Mouse (Mus musculus) c-Kit-positive CD71-positive TER-119-positive erythroid progenitor cells, embryonic 14.5 days (primary cell): ENCODE results near the gene Ccdc159.

Experiments
- DNase-seq: peaks from one replicate; pipeline ENCODE4 v3.0.0-alpha.2; 2013; ENCODE audit warnings: low spot score

Gene Ccdc159

GRCm38 (mm10) chr9:21927208-21927753 lies at the start of gene Ccdc159, which contains the start of gene Tmem205:
Ccdc159 (plus strand) TSS chr9:21927471.
Tmem205 (minus strand) TSS chr9:21927556.
- peak; percentile 47 for DNase-seq

DNA sequence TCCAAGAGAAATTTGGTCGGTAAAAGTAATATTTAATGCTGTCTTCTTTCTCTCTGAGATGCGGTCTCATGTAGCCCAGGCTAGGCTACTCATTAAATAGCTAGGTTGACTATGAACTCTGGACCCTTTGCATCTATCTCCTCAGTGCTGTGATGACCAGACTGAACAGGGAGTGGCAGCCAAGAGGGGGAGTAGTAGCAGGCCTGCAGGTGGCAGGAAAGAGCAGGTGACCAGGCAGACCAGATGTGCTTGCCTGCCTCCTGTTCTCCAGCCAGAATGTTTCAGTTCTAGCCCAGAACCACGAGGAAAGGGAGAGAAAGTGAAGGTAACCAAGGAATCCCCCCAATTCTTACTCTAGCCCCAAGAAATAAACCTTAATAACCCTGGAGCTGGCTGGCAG lies 38.0 kb upstream of the Ccdc159 start:
- no peak for DNase-seq

- DNase-seq, result peak; percentile 65
These were observed 25.9 kb upstream of the Ccdc159 start for GRCm38 (mm10) chr9:21901223-21901820.

DNA sequence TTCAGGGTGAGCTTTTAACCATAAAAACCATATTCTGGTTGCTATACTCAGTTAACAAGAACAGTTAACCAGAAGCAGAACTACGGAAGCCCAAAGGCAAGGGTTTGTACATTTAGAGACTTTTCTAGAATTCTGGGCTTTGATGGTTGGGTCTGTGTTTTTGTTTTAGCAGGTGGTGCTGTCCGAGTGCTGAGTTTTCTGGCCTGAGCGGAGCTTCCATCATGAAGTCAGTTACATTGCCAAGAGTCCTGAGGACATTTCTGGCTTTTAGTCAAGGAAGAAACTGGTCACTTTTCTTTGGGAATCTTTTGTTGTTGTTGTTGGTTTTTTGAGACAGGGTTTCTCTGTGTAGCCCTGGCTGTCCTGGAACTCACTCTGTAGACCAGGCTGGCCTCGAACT lies 23.2 kb upstream of the Ccdc159 start:
- DNase-seq, result no peak

DNA sequence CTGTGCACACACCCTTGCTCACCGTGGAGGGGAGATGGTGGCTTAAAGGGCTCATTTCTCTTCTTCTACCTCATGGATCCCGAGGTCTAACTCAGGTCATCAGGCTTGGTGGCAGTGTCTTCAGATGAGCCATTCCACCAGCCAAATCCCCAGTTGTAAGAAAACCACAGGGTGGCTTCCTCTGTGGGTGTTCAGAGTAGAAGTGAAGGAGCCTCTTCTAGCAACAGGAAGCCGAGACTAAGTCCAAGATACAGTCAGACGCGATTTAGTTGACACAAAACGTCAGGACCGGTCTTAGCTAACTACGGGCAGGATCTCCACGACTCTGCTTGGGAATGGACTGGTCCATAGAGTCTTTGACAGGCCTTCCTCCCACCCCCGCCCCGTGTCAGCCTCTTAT lies 19.1 kb upstream of the Ccdc159 start:
- no peak for DNase-seq

DNA sequence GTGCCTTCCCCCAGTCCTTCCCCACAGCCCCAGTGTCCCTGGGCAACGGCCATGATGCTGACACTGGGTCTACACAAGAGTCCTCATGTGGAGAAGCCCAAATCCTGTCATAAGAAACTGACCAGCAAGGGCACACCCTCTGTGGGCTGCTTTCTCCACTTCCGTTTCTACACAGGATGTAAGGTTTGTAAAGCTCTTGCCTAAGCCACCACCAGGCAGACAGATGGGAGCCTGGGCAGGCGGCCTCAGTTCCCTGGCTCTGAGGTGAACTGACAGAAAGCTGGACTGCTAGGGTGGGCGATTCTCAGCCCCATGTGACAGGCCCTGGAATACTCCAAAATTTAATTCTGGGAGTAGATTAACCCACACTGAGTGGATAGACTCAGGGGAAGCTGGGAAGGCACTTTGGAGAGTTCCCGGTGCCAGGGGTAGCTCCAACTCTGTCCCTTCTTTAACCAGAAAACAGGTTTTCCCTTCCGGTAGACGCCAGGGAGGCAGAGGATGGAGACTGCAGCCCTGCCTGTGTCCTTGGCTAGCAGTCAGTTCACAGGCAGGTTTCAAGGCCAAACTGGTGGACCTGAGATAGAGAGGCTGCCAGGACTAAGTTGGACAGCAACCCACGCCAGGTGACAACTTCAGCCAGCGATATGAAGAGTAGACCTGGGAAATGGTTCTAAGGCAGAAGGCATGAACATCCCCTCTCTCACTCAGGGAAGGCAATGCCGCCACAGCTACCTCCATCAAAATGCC lies 17.6 kb upstream of the Ccdc159 start:
- DNase-seq, result no peak

DNA sequence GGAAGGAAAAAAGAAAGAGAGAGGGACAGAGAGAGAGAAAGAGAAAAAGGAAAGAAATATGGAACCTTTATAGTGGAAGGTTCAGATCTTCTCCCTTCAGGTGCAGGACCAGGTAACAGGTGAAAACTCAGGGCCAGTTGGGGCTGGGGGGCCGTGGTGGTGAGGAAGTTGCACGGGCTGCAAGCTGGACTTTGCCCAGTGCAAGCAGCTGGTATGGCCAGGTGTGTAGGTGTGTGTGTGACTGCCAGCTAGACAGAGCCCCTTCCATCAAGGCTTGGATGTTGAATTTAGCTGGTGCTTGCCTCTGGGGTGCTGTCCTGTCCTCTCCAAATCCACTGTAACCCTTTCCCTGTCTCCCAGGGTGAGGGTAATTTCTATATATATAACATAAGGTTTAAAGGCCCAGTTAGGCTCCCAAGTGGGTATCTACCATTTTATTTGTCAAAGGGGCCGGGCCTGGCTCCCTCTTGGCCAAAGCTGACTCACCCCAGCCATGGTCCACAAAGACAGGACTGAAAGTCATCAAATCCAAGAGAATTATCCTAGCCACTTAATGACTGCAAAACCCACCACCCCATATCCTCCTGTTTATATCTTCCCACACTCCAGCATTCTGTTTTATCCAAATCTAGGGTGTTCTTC lies 10.3 kb upstream of the Ccdc159 start:
- DNase-seq, result no peak

- DNase-seq, result no peak
These were observed 9.7 kb upstream of the Ccdc159 start for GRCm38 (mm10) chr9:21917493-21918034.

DNA sequence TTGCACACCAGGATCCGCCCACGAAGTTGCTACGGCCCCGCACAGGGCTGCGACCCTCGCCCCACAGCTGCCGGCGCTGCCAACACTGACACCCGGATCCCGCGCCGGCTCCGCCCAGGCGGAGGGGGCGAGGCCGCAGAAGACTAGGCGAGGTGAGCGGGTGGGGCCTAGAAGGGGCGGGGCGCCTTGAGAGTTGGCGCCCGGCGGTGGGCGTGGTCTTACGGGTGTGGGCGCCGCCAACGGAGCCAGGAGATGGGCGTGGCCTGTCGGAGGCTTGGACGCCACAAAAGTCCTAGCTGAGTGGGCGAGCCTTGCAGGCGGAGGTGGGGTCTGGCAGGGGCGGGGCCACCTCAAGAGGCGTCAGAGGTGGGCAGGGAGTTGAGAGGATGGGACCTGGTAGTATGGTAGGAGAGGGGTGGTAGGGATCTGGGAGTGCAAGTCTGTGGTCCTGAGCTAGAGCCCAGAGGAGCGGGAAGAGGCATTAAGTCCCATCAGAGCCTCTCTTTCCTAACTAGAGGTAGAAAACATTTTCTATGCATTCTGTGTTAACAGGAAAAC lies 9.2 kb upstream of the Ccdc159 start, which contains the start of gene Rab3d:
Gene Rab3d, minus strand, starts transcription at position 158 of the 558 bp plus-strand sequence.
- peak; percentile 95 for DNase-seq

DNA sequence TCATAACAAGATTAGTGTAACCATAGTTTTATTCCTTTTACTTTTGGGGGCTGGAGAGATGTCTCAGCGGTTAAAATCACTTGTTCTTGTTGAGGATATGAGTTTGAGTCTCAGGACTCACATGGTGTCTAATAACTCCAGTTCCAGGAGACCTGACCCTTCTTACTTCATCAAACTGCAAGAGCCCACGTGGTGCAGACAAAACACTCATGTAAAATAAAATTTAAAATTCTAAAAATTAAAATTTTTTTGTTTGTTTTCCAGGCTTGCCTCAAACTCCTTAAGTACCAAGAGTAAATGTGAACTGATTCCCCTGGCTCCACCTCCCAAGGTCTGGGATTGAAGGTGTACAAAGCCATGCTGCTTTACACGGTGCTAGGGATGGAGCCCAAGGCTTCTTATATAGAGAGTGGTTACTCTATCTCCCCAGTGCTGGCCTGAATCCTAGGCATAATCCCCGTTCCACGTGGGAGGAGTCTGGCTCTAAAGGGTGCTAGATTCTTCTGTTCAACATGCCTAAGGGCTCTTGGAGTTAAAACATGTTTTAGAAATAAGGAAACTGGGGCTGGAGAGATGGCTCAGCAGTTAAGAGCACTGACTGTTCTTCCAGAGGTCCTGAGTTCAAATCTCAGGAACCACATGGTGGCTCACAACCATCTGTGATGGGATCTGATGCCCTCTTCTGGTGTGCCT lies 8.4 kb upstream of the Ccdc159 start:
- DNase-seq, result no peak

DNA sequence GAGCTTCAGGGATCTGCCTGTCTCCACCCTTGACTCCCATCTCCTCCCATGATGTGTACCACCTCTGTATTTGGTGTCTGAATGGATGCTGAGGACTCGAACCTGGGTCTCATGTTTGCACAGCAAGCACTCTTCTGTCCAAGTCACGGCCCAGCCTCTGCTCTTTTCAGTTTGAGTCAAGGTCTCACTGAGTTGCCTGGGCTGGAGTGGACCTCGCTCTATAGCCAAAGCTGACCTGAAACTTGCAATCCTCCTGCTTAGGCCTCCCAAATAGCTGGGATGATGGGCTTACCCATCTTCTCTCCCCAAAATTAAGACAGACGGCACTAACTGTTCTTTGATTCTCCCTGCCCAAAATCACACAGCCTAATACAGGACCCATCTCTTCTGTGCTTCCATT lies 4.2 kb upstream of the Ccdc159 start:
- no peak for DNase-seq

DNA sequence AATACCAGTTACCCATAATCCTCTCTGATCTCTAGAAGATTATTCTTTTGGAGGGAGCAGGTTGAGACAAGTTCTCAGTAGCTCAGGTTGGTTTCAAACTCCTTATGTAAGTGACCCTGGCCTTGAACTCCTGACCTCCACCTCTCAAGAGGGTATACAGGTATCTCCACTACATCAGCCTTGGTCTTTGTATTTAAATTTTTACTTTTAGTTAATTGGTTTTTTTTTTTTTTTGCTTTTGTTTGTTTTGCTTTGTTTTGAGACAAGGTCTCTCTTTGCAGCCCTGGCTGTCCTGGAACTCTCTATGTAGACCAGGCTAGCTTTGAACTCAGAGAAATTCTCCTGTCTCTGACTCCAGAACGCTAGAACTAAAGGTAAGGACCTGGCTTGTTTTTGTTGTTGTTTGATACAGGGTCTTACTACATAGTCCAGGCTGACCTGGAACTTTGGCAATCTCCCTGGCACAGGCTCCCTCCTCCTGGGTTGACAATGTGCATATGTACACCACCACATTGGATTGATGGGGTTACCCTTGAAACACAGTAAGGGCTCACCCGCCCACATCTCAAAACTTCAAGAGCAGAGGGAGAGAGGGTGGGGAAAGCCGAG lies 3.7 kb upstream of the Ccdc159 start:
- DNase-seq, result no peak

GRCm38 (mm10) chr9:21924099-21924493 lies 3.2 kb upstream of the Ccdc159 start:
- peak; percentile 31 for DNase-seq

GRCm38 (mm10) chr9:21925034-21925433 lies 2.2 kb upstream of the Ccdc159 start:
- DNase-seq, result no peak

- no peak for DNase-seq
These were observed 1.8 kb upstream of the Ccdc159 start for GRCm38 (mm10) chr9:21925506-21925905.

GRCm38 (mm10) chr9:21926155-21926554 lies 1.1 kb upstream of the Ccdc159 start:
- DNase-seq, result no peak

GRCm38 (mm10) chr9:21926784-21927183 lies 487 bp upstream of the Ccdc159 start:
- DNase-seq, result no peak

DNA sequence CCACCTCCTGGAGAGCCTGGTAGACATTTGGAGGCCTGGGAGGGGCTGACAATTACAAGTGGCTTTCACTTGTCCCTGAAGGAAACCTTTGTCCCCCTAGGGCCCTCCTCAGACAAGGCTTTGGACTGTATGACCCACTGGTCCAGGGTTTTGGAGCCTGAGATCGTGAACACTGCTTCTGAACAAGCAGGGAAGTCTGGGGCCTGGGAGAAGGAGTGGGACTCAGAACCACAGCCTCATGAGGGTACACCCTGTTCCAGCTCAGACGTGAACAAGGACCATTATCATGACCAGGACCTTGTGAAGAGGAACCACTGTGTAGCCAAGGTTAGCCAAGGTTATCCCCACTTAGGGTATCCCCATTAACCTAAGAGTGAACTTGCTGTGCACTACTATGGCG lies 1.9 kb downstream of the Ccdc159 start:
- no peak for DNase-seq

DNA sequence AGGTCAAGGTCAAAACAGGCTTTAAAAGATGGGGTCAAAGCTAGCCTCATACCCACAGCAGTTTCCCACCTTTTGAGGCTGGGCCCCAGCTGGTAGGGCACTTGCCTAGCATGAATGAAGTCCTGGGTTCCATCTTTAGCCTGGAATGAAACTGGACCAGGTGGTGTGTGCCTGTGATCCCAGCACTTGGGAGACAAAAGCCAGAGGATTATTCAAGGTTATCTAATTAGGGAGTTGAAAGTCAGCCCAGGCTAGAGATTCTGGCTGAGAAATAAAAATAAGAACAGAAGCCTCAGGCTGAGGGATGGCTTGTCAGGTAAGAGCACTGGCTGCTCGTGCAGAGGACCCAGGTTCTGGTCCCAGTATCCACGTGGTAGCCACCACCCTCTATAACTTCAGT lies 4.7 kb downstream of the Ccdc159 start:
- DNase-seq, result no peak

- no peak for DNase-seq
These were observed 5.3 kb downstream of the Ccdc159 start for GRCm38 (mm10) chr9:21932445-21933137.

GRCm38 (mm10) chr9:21934021-21934420 lies 6.8 kb downstream of the Ccdc159 start:
- no peak for DNase-seq
